Mouse (Mus musculus): ENCODE results near the gene Slc9a5. TPM values are rescaled to one million over a fixed set of nuclear protein-coding genes. Genes with fewer than 3 reads are reported as not detected.

The Slc9a5 gene
- polyA plus RNA-seq, 1 experiment from 2014 or later, result 5.5 TPM

GRCm38 (mm10) chr8:105311718-105312117, 36.9 kb upstream of the Slc9a5 start:
- Histone ChIP-seq H3K36me3 (replicated peaks) (peaks cover 92% of the 10 kb centered on the region), H3K4me1 (peaks cover 6% of the 10 kb centered on the region), H3K4me3 (no peak overlapping the region), H3K27ac (no peak overlapping the region), H3K9me3 (no peaks in the 10 kb centered on the region), H3K27me3 (ENCODE audit: poor library complexity, severe bottlenecking) (no peaks in the 10 kb centered on the region)
- DNase-seq (ENCODE audit: extremely low spot score, low spot score), result no peak
- WGBS, result 83% methylated on average over 1 of the region's 1 CpGs

- DNase-seq (ENCODE audit: extremely low spot score, low spot score), result no peak
- peaks cover 89% of the 10 kb centered on the region for H3K36me3 ChIP-seq (replicated peaks)
- 91% methylated on average over 8 of the region's 8 CpGs for WGBS
- H3K4me1 ChIP-seq, result peaks cover 6% of the 10 kb centered on the region; the same call in 1 of the 2 replicates
- H3K9me3 ChIP-seq, result no peaks in the 10 kb centered on the region
- H3K27me3 ChIP-seq (ENCODE audit: poor library complexity, severe bottlenecking), result no peaks in the 10 kb centered on the region
- no peak overlapping the region for H3K4me3 ChIP-seq
- H3K27ac ChIP-seq, result no peak overlapping the region
Observed at GRCm38 (mm10) chr8:105312891-105313481, 35.7 kb upstream of the Slc9a5 start.

GRCm38 (mm10) chr8:105313622-105314402, 34.8 kb upstream of the Slc9a5 start:
- no peak overlapping the region for H3K27ac ChIP-seq
- 77% methylated on average over 9 of the region's 9 CpGs for WGBS
- peaks cover 6% of the 10 kb centered on the region; the same call in 1 of the 2 replicates for H3K4me1 ChIP-seq

GRCm38 (mm10) chr8:105315073-105315769, 33.4 kb upstream of the Slc9a5 start:
- 94% methylated on average over 18 of the region's 18 CpGs for WGBS
- Histone ChIP-seq H3K9me3 (no peaks in the 10 kb centered on the region), H3K4me3 (no peak overlapping the region), H3K36me3 (replicated peaks) (peaks cover 89% of the 10 kb centered on the region), H3K27me3 (ENCODE audit: poor library complexity, severe bottlenecking) (no peaks in the 10 kb centered on the region), H3K4me1 (peaks cover 6% of the 10 kb centered on the region; the same call in 1 of the 2 replicates), H3K27ac (no peak overlapping the region)
- DNase-seq (ENCODE audit: extremely low spot score, low spot score), result no peak

More at GRCm38 (mm10) chr8:105313622-105314402, 34.8 kb upstream of the Slc9a5 start:
- Histone ChIP-seq H3K9me3 (no peaks in the 10 kb centered on the region), H3K4me3 (no peak overlapping the region), H3K27me3 (ENCODE audit: poor library complexity, severe bottlenecking) (no peaks in the 10 kb centered on the region), H3K36me3 (replicated peaks) (peaks cover 89% of the 10 kb centered on the region)
- no peak for DNase-seq (ENCODE audit: extremely low spot score, low spot score)

GRCm38 (mm10) chr8:105317941-105318340, 30.7 kb upstream of the Slc9a5 start:
- no peaks in the 10 kb centered on the region for H3K9me3 ChIP-seq
- 91% methylated on average over 4 of the region's 4 CpGs for WGBS
- DNase-seq (ENCODE audit: extremely low spot score, low spot score), result no peak
- peaks cover 70% of the 10 kb centered on the region for H3K36me3 ChIP-seq (replicated peaks)
- no peaks in the 10 kb centered on the region for H3K27me3 ChIP-seq (ENCODE audit: poor library complexity, severe bottlenecking)
- no peak overlapping the region for H3K27ac ChIP-seq
- no peak overlapping the region for H3K4me3 ChIP-seq
- H3K4me1 ChIP-seq, result peaks cover 6% of the 10 kb centered on the region; the same call in 1 of the 2 replicates

- no peak for DNase-seq (ENCODE audit: extremely low spot score, low spot score)
- H3K4me3 ChIP-seq, result no peak overlapping the region
- peaks cover 68% of the 10 kb centered on the region for H3K36me3 ChIP-seq (replicated peaks)
- no peak overlapping the region for H3K27ac ChIP-seq
- WGBS, result 87% methylated on average over 11 of the region's 11 CpGs
- peaks cover 6% of the 10 kb centered on the region; the same call in 1 of the 2 replicates for H3K4me1 ChIP-seq
- H3K9me3 ChIP-seq, result no peaks in the 10 kb centered on the region
- no peaks in the 10 kb centered on the region for H3K27me3 ChIP-seq (ENCODE audit: poor library complexity, severe bottlenecking)
Observed at GRCm38 (mm10) chr8:105318662-105319190, 29.9 kb upstream of the Slc9a5 start.

GRCm38 (mm10) chr8:105323183-105323582, 25.5 kb upstream of the Slc9a5 start:
- no peak for DNase-seq (ENCODE audit: extremely low spot score, low spot score)
- Histone ChIP-seq H3K4me1 (peaks cover 23% of the 10 kb centered on the region), H3K27ac (no peak overlapping the region), H3K36me3 (replicated peaks) (peaks cover 37% of the 10 kb centered on the region), H3K27me3 (ENCODE audit: poor library complexity, severe bottlenecking) (no peaks in the 10 kb centered on the region), H3K9me3 (no peaks in the 10 kb centered on the region), H3K4me3 (no peak overlapping the region)
- whole genome bisulfite sequencing, result 88% methylated on average over 4 of the region's 4 CpGs

GRCm38 (mm10) chr8:105325641-105326093, 23.0 kb upstream of the Slc9a5 start:
- no peaks in the 10 kb centered on the region for H3K27me3 ChIP-seq (ENCODE audit: poor library complexity, severe bottlenecking)
- peaks cover 23% of the 10 kb centered on the region for H3K4me1 ChIP-seq
- DNase-seq (ENCODE audit: extremely low spot score, low spot score), result no peak
- 1% methylated on average over 12 of the region's 12 CpGs for WGBS
- no peaks in the 10 kb centered on the region for H3K9me3 ChIP-seq
- H3K27ac ChIP-seq, result peak overlapping the region; percentile 88
- H3K36me3 ChIP-seq (replicated peaks), result peaks cover 40% of the 10 kb centered on the region
- H3K4me3 ChIP-seq, result peak overlapping the region; percentile 76

- DNase-seq (ENCODE audit: extremely low spot score, low spot score), result peak; percentile 96
- H3K36me3 ChIP-seq (replicated peaks), result peaks cover 46% of the 10 kb centered on the region
- H3K27me3 ChIP-seq (ENCODE audit: poor library complexity, severe bottlenecking), result no peaks in the 10 kb centered on the region
- H3K27ac ChIP-seq, result peak within 1 kb of the TSS; percentile 88
- H3K9me3 ChIP-seq, result no peaks in the 10 kb centered on the region
- WGBS, result under 1% methylated on average over 36 of the region's 36 CpGs
- peaks cover 23% of the 10 kb centered on the region for H3K4me1 ChIP-seq
- peak within 1 kb of the TSS; percentile 76 for H3K4me3 ChIP-seq
Observed at GRCm38 (mm10) chr8:105326141-105326672, 22.4 kb upstream of the Slc9a5 start, which contains the start of the genes Lrrc29 and Tmem208. Lrrc29 (minus strand) TSS chr8:105326278. Tmem208 (plus strand) TSS chr8:105326354.

- Histone ChIP-seq H3K36me3 (replicated peaks) (peaks cover 53% of the 10 kb centered on the region), H3K27ac (peak overlapping the region; percentile 88), H3K4me1 (peaks cover 23% of the 10 kb centered on the region), H3K4me3 (peak overlapping the region; percentile 76), H3K27me3 (ENCODE audit: poor library complexity, severe bottlenecking) (no peaks in the 10 kb centered on the region), H3K9me3 (no peaks in the 10 kb centered on the region)
- 39% methylated on average over 6 of the region's 6 CpGs for WGBS
- no peak for DNase-seq (ENCODE audit: extremely low spot score, low spot score)
Observed at GRCm38 (mm10) chr8:105326968-105327367, 21.7 kb upstream of the Slc9a5 start.

- peaks cover 15% of the 10 kb centered on the region for H3K4me1 ChIP-seq
- no peaks in the 10 kb centered on the region for H3K27me3 ChIP-seq (ENCODE audit: poor library complexity, severe bottlenecking)
- WGBS, result 96% methylated on average over 12 of the region's 12 CpGs
- no peak overlapping the region; the same call in 1 of the 2 replicates for H3K4me3 ChIP-seq
- no peak overlapping the region for H3K27ac ChIP-seq
- peaks cover 76% of the 10 kb centered on the region for H3K36me3 ChIP-seq (replicated peaks)
- no peaks in the 10 kb centered on the region for H3K9me3 ChIP-seq
- no peak for DNase-seq (ENCODE audit: extremely low spot score, low spot score)
Observed at GRCm38 (mm10) chr8:105330325-105330724, 18.3 kb upstream of the Slc9a5 start.

- Histone ChIP-seq H3K4me1 (peaks cover 10% of the 10 kb centered on the region), H3K27me3 (ENCODE audit: poor library complexity, severe bottlenecking) (peaks cover 5% of the 10 kb centered on the region), H3K9me3 (no peaks in the 10 kb centered on the region), H3K4me3 (no peak overlapping the region), H3K27ac (no peak overlapping the region), H3K36me3 (replicated peaks) (peaks cover 87% of the 10 kb centered on the region)
- DNase-seq (ENCODE audit: extremely low spot score, low spot score), result no peak
- 96% methylated on average over 22 of the region's 22 CpGs for WGBS
Observed at GRCm38 (mm10) chr8:105331469-105331868, 17.2 kb upstream of the Slc9a5 start.

Measured in forebrain, embryonic 10.5 days (tissue).